Mouse (Mus musculus) lung, postnatal 0 days (tissue): ENCODE data around the gene Taar2.

ENCODE experiments used
- CTCF ChIP-seq: IDR thresholded peaks from 2 replicates; pipeline ENCODE4 v1.5.1; 2016; ENCODE audit warnings: antibody characterized with exemption, mild to moderate bottlenecking
- EP300 ChIP-seq: IDR thresholded peaks from 2 replicates; pipeline ENCODE4 v1.6.1; 2016; ENCODE audit warnings: antibody characterized with exemption, mild to moderate bottlenecking, control low read depth

- TF ChIP-seq CTCF, result no peak
- no peak for TF ChIP-seq EP300
Observed at GRCm38 (mm10) chr10:23901119-23901518, 37.3 kb upstream of the Taar2 start.
